Mouse (Mus musculus) gastrocnemius, postnatal 25 days (tissue): ENCODE measurements at regions not wholly inside any gene's neighbourhood (a gene's known extent, or its start where the extent isn't known, plus 50 kb on each side); places are given as distances from the start of the nearest gene placed in this dataset.

Experiments used
- DNase-seq: peaks from one replicate; pipeline ENCODE4 v3.0.0; 2022

GRCm38 (mm10) chr7:72503756-72504155, 197.3 kb upstream of the Mctp2 start:
- DNase-seq: no peak

DNA sequence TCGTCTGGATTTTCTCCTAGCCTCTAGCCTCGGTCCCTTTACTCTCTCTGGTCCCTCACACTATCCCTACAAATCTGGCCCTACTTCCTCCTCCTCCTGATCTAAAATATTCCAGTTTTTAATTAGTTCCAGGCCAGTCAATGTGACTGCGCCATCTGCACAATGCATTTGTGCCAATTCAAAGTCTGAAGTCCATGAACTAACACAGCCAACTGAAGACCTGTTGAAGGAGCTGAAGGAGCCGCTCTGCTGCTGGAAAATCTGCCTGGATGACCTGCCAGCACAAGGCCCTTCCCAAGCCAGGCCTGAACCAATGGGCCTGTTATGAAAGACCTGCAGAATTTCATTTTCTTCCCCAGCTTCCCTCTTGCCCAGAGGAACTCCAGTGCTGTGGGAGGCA, 197.9 kb upstream of the Mctp2 start:
- DNase-seq: peak; percentile 59

DNA sequence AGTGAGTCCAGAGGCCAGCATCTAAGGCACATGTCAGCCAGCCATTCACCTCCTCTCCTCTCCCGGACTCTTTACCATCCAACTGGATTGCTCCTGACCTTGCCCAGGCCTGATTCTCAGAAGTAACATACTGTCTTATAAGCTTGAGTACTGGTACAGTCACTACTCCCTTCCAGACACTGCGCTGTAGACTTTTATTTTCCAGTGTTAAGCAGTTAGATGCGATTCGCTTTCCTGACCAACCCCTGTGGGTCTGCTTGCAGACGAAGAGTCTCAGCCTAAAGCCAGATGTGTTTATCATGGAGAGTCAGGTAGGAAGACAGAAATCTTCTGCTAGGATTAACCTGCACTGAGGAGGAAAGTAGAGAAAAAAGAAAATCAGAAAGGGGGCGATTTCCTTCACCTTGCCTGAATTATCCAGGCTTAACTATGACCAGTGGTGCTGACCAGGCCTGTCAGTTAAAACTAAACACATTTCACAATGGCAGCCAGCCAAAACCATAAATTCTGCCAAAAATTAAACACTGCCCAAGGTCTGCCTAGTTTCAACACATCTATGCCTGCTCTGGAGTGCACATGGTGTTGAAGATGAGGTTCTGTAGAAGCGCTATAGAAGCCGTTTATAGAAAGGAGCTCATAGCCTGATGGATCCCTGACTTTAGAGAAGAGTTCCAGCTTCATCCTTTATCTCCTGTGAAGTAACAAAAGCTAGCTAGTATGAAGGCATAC, 199.5 kb upstream of the Mctp2 start:
- no peak for DNase-seq

GRCm38 (mm10) chr7:72507946-72508345, 201.5 kb upstream of the Mctp2 start:
- DNase-seq: no peak

DNA sequence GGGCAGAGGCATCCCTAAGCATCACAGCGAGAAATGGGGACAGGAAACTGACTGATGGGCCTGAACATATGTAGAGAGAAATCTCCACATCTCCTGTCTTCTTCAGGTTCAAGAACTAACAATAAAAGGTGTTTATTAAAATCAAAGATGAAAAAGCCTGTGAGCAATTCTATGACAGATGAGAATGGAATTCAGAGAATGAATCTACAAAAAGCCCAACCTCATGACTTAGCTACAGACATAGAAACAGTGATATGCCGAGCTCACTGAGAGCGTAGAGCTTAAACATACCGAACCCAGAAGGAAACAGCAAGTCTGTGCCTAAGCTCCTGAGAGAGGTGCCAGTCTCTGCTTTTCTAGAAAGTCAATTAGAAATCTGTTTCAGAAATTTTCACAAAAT, 203.7 kb upstream of the Mctp2 start:
- DNase-seq: no peak

GRCm38 (mm10) chr7:72513446-72513845, 207.0 kb upstream of the Mctp2 start:
- DNase-seq: no peak

DNA sequence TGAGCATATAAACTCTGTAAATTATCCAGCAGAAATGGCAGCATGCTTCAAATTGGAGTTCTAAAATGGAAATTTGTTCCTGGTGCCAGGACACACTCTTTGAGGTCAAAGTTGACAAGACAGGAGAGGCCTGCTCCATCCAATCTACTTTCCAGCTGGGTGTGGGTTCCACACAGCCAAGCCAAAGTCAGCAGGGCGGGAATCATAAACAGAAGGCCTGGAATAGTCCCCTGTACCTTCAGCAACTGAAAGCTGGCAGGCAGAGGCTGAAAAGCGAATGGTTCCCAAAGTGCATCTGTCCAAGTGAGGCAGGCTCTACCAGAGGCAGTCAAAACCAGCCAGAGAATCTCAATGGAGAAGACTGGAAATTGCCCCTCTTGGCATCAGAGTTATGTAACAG, 208.4 kb upstream of the Mctp2 start:
- peak; percentile 10 for DNase-seq

GRCm38 (mm10) chr7:72518421-72518972, 212.1 kb upstream of the Mctp2 start:
- DNase-seq: no peak

GRCm38 (mm10) chr7:72519359-72520115, 213.1 kb upstream of the Mctp2 start:
- no peak for DNase-seq

DNA sequence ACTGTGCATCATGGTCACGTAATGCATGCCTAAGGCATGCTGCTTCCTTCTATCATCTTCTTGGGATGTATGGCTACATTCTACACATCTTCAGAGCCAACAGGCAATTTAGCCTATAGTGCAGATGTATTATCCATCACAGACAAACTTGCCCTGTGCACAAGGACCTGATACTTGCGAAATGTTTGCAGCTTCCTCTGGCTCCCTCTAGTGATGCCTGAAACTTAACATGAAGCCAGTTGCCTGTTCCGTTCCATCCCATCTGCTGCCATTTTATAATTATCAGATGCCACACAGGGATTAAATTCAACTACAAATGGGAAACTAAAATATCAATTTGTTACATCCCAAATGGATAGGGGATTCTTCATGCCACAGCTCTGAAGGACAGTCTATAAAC, 222.5 kb upstream of the Mctp2 start:
- DNase-seq: no peak

DNA sequence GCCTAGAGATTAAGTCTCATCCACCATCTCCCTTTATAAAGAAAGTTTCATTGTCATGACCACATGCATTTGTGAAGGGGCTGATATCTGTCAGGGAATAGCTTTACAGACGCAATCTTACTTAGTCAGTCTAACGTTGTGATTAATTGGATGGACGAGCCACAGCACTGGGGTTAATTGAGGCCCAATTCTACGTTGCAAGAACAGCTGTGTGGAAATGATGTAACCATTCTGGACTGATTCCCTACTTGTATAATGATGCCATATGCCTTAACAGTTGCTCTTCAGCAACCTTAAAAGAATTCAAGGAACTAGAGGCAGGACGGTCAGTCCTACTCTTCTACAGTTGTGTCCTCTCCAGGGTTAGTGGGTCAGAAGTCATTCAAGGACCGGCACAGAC, 231.9 kb upstream of the Mctp2 start:
- DNase-seq: no peak

- DNase-seq: no peak
These were observed 233.5 kb upstream of the Mctp2 start for GRCm38 (mm10) chr7:72539915-72540314.

- peak; percentile 59 for DNase-seq
These were observed 235.4 kb upstream of the Mctp2 start for GRCm38 (mm10) chr7:72541521-72542478.

DNA sequence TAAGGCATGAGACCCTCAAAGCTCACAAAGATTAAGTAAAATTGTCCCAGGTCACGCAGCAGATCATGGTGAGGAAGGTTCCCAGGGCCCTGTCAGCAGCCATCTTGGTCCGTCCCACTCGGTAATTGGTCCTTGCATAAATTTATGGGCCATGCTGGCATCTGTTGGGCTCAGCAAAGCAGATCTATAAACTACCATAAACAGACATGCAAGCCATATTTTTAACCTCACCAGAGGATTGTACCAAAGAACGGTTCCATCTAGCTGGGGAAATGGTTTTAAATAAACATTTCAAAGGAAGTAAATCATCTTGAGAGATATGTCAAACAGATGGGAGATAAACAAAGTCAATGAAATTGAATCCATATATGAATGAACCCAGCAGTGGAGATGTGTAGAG, 237.1 kb upstream of the Mctp2 start:
- DNase-seq: no peak

- no peak for DNase-seq
These were observed 237.5 kb upstream of the Mctp2 start for GRCm38 (mm10) chr7:72543946-72544345.

GRCm38 (mm10) chr7:72567378-72567777, 261.0 kb upstream of the Mctp2 start:
- DNase-seq: no peak

DNA sequence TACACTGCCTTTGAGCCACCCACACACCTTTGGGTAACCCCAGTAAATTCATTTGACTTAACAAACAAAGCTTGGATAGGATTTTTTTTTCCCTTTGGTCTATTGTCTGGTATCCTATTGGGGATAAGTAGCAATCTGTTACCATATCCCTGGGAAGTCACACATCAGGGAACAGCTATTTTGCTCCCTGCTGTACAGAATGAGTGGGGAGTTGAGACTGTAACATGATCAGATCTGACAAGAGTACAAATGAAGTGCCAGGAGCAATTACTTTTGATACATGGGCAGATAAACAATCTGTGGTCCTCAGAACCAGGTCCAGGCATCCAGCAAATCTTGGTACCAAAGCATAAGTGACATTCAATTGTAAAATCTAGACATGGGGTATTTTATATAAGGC, 262.8 kb upstream of the Mctp2 start:
- DNase-seq: no peak

DNA sequence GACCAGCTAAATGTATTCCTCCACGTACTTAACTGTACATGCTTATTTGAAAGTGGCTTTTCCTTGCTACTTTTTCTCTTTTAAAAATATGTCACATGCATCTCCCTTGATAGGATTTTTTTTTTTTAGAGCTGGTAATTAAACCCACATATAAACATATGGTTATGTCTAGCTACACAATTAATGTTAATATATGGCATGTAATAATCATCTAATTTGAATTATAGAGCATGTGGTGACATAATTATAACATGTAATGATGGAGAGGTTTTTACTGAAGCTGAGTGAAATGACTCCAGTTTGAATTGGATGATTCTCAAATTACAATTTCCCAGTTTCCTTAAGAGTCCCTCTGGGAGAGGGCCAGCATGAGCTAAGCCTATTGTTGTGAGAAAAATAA, 267.9 kb upstream of the Mctp2 start:
- no peak for DNase-seq

DNA sequence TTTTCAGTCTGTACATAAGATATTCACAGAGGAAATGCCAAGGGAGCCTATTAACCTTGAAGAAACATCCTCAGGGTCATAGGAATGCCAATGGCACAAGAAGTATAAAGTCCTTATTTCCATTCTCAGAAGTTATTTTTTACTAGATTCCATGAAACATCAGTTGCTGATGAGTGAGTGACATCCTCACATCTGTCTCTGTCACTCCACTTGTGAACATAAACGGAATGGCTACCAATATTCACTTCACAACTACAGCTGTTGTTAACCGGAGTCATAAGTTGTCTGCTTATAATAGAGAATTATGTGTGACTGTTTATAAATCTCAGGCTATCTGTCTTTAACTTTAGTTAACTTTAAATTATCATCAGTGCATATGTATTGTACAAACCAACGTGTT, 278.0 kb upstream of the Mctp2 start:
- DNase-seq: no peak

DNA sequence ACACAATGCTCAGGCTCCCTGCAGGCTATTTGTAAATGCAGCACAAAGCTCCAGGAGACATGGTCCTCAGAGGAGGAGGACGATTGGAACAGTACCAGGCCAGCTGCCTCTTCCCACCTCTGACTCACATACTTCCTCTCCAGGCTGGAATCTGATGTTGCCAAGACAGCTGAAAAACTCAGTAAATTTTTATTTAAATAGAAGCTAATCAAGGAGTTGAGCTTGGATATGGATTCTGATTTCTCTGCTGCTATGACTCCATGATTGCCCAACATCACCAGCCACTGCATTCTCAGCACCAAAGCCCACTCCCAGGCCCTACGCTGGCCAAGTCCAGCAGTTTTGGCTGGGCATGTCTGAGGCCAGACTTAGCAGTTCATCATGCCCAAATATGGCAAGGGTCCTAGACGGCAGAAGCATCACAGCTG, 282.8 kb upstream of the Mctp2 start:
- peak; percentile 70 for DNase-seq

DNA sequence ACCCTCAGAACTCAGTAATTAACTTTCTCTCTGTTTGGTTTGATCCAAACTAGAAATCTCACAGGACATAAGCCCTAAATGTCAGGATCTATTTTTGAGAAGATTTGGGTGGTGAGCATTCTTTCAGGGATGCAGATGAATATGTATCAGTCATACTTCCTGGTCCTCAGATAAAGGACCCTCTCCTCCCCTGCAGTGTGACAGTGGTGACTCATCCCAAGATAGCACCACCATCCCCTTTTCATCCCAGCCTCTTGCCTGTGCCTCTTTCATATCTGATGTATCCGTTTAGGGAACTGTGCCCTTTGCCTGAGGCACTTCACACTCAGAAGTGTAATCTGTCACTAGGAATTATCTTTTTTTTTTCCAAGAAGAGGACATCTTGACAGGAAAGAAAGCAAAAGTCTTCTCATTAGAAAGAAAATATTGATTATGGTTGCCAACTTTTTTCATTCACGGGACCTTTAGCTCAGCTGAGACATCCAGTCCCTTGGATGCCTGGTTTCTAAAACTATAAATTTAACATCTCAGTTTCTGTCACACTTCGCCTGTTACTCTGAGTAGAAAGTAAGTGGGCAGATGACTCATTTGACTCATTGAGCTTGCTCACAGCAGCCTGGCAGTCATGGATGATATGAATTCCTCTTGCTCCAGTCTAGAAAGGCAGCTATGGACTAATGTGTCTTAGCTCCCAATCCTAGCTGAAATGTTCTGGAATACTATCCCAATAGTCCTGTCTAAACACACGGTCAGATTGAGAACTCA, 284.1 kb upstream of the Mctp2 start:
- no peak for DNase-seq

DNA sequence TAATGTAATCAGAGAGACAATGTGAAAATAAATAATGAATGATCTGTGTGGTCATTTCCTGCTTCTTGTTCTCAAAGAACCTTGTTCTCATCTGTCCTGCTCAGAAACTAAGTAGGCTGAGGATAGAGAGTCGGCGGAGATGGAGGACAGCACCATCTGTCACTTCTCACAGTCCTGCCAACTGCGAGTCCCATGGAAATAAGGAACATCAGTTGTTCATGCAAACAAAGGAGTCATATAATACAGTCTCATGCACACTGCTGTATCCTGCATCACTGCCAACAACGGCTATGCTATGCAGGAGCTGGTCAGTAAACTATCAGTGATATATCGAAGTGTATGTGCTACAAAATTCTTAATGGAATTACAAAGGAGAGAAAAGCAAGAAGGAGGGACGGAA, 285.7 kb upstream of the Mctp2 start:
- no peak for DNase-seq
